Mouse (Mus musculus) brain, adult 2 months (tissue): ENCODE results near the gene Zfp322a.
"Not testable (repeated sequence)": the region's sequence is repeated elsewhere in the genome, so short reads cannot be mapped to it uniquely, and the experiment has no call there.

Experiments
- DNase-seq: peaks from one replicate; pipeline ENCODE4 v3.0.0; 2011; ENCODE audit warnings: low read depth, low spot score

Gene Zfp322a

GRCm38 (mm10) chr13:23317305-23317889 lies 51.6 kb downstream of the Zfp322a start:
- no peak for DNase-seq

DNA sequence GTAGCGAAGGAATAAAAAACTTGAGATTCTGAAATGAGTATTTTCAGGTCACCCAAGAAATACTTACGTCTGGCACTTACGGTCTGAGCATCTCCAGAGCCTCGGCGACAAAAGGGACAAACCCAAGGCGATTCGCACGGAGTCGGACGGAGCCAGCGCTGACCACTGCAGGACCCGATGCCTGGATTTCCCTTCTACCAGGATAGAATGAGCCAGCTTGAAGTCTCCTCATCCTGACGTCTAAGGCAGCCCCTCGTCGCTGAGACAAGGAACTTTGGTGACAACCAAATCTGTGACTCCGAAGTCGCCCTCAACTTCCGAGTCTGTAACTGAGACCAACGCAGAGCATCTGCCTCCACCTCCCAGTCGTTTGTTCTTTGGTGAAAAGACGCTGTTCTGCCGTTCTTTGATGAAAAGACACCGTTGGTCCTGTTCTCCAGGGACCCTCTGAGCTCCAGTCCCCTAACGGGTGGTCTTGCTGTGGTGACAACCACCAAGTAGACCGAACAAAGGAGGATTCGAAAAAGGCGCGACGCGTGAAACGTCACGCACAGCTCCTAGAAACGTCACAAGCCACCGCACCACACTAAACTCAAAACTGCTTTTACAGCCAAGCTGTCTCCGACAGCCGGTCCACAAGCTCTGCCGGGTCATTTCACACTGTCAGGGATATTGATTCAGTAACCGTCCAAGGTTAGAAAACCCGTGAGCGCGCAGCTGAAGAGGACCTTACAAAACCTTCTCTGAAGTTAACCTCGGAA lies 55.9 kb downstream of the Zfp322a start:
- DNase-seq = no peak

GRCm38 (mm10) chr13:23310036-23310435 lies 59.0 kb downstream of the Zfp322a start:
- no peak for DNase-seq

GRCm38 (mm10) chr13:23309495-23310011 lies 59.5 kb downstream of the Zfp322a start:
- DNase-seq = no peak

- DNase-seq = not testable (repeated sequence)
These were observed 60.2 kb downstream of the Zfp322a start for GRCm38 (mm10) chr13:23308639-23309307.

DNA sequence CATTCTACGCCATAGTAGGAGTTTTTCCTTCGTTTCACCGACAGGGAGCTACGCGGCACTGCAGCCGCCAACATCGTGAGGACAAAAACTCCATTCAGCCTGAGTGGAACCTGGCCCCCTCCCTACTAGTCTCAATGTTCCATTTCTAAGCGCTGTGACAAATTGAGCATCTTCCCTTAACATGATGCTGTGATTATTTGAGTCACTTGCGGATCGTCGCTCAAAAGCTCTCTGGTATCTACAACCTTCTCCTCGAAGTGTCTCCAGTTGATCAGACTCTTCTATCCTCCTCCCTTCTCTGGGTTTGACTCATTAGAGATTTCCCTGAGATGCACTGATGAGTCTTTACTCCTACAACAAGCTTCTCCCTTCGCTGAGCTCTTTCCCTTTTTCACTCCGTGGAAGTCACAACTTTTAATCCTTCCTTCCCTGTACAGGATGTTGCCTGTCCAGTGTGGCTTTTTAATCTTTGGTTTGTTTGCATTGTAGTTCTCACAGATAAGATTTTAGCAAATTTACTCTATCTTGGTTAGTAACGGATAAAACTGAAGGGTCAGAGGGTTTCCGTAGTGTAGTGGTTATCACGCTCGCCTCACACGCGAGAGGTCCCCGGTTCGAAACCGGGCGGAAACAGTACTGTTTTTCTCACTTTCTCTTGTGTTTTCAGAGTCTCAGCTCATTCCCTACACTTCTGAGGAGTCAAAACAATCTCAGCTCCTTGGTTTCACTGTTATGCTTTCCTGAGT lies 61.8 kb downstream of the Zfp322a start:
- DNase-seq = no peak

- DNase-seq = no peak
These were observed 62.3 kb downstream of the Zfp322a start for GRCm38 (mm10) chr13:23306707-23307068.
